Mouse (Mus musculus) limb, embryonic 13.5 days (tissue): ENCODE results near the gene Arcn1. TPM values are rescaled to one million over a fixed set of nuclear protein-coding genes. Genes with fewer than 3 reads are reported as not detected.

Source experiments
- ATAC-seq: fragments of 200-750 bp; cut with Nextera tagmentation; 2 replicates; pipeline ENCODE4 v1.8.0; 2017; ENCODE audit warnings: low read depth, moderate number of reproducible peaks, moderate TSS enrichment; ENCODE audit not compliant: low FRiP score
- H3K27ac ChIP-seq: fragments of 300-500 bp; sonication (generic); 2 replicates; pipeline ENCODE4 v1.5.1; 2015; ENCODE audit warnings: inconsistent platforms, mild to moderate bottlenecking, moderate library complexity
- H3K27me3 ChIP-seq: fragments of 300-500 bp; sonication (generic); 2 replicates; pipeline ENCODE4 v1.6.1; 2015; ENCODE audit warnings: mild to moderate bottlenecking, inconsistent platforms
- H3K36me3 ChIP-seq: fragments of 300-500 bp; sonication (generic); 2 replicates; pipeline ENCODE4 v1.6.1; 2015; ENCODE audit warnings: inconsistent platforms, mild to moderate bottlenecking, moderate library complexity
- H3K4me1 ChIP-seq: fragments of 300-500 bp; sonication (generic); 2 replicates; pipeline ENCODE4 v1.6.1; 2015; ENCODE audit warnings: inconsistent platforms
- H3K4me2 ChIP-seq: fragments of 300-500 bp; sonication (generic); replicated peaks from 2 replicates; pipeline ENCODE4 v1.6.1; 2015; ENCODE audit warnings: inconsistent platforms, mild to moderate bottlenecking, moderate library complexity
- H3K4me3 ChIP-seq: fragments of 300-500 bp; sonication (generic); 2 replicates; pipeline ENCODE4 v1.5.1; 2015; ENCODE audit warnings: moderate library complexity, mild to moderate bottlenecking, inconsistent platforms
- H3K9ac ChIP-seq: fragments of 300-500 bp; sonication (generic); 2 replicates; pipeline ENCODE4 v1.6.1; 2015; ENCODE audit warnings: mild to moderate bottlenecking, inconsistent platforms
- H3K9me3 ChIP-seq: fragments of 300-500 bp; sonication (generic); 2 replicates; pipeline ENCODE4 v1.6.1; 2016; ENCODE audit warnings: inconsistent platforms
- WGBS: fragments of 180-500 bp; shearing (Covaris S2); methylation state at CpG from one replicate; pipeline ENCODE4 v1.1.7; 2015; 5-methylcytosine and 5-hydroxymethylcytosine counted together
- polyA plus RNA-seq: library from polyadenylated mRNA; unstranded; fragments of >200 nt; fragmentation: Nextera tagmentation; extraction: Ambion mirVana; gene quantifications from 2 replicates; pipeline ENCODE4 v1.2.1, GENCODE M21; 2015

The Arcn1 gene
- polyA plus RNA-seq, 1 experiment from 2014 or later: 225 TPM

GRCm38 (mm10) chr9:44737240-44737949 lies 30.2 kb downstream of the Arcn1 start:
- ATAC-seq: peak; percentile 30; the same call in 1 of the 2 replicates
- peaks cover 7% of the 10 kb centered on the region; the same call in 1 of the 2 replicates for H3K27me3 ChIP-seq
- WGBS: 14% methylated on average over 8 of the region's 8 CpGs
- no peak overlapping the region for H3K4me3 ChIP-seq
- peak overlapping the region; percentile 34 for H3K4me2 ChIP-seq
- H3K36me3 ChIP-seq: peaks cover 13% of the 10 kb centered on the region
- H3K9ac ChIP-seq: no peak overlapping the region
- peaks cover 46% of the 10 kb centered on the region for H3K4me1 ChIP-seq
- H3K9me3 ChIP-seq: no peaks in the 10 kb centered on the region
- peak overlapping the region; percentile 90 for H3K27ac ChIP-seq

- WGBS: 61% methylated on average over 2 of the region's 2 CpGs
- Histone ChIP-seq H3K4me3 (no peak overlapping the region), H3K27me3 (peaks cover 7% of the 10 kb centered on the region; the same call in 1 of the 2 replicates), H3K4me2 (no peak overlapping the region), H3K9ac (no peak overlapping the region), H3K36me3 (peaks cover 6% of the 10 kb centered on the region), H3K4me1 (peaks cover 49% of the 10 kb centered on the region), H3K9me3 (no peaks in the 10 kb centered on the region), H3K27ac (peak overlapping the region; percentile 91)
- no peak for ATAC-seq
Observed at GRCm38 (mm10) chr9:44736301-44736700, 31.3 kb downstream of the Arcn1 start.

DNA sequence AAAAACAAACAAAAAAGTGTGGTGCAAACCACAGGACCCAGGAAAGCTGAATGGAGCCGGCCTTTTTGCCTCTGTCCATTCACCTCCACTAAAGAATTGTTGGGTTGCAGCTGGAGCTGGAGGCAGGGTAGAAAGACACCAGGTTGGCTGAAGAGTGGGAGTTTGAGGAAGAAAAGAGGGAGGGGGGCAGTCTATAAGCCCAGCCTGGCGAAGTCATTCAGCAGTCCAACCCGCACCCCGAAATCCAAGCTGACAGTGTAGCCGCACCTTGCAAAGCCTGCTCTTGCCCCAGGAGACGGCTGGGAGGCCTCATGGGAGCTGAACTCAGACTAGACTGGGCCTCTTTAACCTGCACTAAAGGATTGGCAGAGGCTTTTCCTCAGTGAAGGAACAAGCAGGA lies 31.8 kb downstream of the Arcn1 start:
- no peak overlapping the region for H3K9ac ChIP-seq
- H3K4me1 ChIP-seq: peaks cover 49% of the 10 kb centered on the region
- no peaks in the 10 kb centered on the region for H3K9me3 ChIP-seq
- H3K4me2 ChIP-seq: peak overlapping the region; percentile 97; the same call in 1 of the 2 replicates
- H3K27ac ChIP-seq: peak overlapping the region; percentile 91
- peaks cover 7% of the 10 kb centered on the region; the same call in 1 of the 2 replicates for H3K27me3 ChIP-seq
- H3K4me3 ChIP-seq: no peak overlapping the region
- H3K36me3 ChIP-seq: peaks cover 2% of the 10 kb centered on the region; the same call in 1 of the 2 replicates
- no peak for ATAC-seq
- 78% methylated on average over 6 of the region's 6 CpGs for WGBS

- peaks cover 7% of the 10 kb centered on the region; the same call in 1 of the 2 replicates for H3K27me3 ChIP-seq
- peak within 1 kb of the TSS; percentile 74 for H3K4me3 ChIP-seq
- H3K4me2 ChIP-seq: peak within 1 kb of the TSS; percentile 97
- no peaks in the 10 kb centered on the region for H3K36me3 ChIP-seq
- under 1% methylated on average over 47 of the region's 47 CpGs for WGBS
- peak; percentile 75 for ATAC-seq
- H3K27ac ChIP-seq: peak within 1 kb of the TSS; percentile 91
- H3K4me1 ChIP-seq: peaks cover 49% of the 10 kb centered on the region
- H3K9ac ChIP-seq: peak within 1 kb of the TSS; percentile 84
- no peaks in the 10 kb centered on the region for H3K9me3 ChIP-seq
Observed at GRCm38 (mm10) chr9:44734524-44735494, 32.8 kb downstream of the Arcn1 start, which contains the start of gene Phldb1. TSS of gene Phldb1 (minus strand) at chr9:44735198.

DNA sequence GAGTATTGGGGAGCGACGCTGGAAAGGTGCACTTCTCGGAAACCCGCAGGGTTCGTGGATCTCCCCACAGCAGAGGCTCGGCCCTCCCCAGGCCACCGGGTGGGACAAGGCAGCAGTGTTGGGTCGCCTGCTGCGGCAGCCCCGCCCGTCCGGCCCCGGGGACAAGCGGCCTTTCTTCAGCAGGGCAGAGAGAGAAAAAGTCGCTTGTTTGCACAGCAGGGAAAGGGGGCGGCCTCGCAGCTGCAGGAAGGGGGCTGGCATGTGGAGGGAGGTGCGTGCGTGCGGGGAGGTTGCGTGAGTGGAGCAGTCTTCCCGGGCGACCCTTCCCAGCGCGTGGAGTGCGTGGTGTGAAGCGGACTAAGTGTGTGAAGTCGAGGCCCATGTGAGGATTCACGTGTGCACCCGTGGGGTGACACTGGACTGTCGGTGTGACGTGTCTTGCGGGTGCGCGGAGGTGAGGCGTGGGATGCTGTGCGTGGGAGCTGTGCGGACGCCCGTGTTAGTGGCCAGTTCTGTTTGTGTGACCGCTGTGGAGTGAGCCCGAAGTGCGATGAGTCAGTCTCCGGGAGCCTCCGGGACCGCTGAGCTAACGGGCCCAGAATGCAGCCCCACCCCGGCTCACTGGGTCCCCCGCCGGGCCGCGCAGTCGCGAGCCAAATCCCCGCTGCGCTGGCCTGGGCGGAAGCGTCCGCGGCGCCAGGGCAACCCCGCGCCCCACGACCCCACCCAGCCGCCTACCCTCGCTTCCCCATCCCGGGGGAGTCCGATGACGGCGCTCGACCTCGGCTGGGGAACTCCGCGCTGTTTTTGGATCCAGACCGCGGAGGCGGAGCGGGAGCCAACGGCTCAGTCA lies 33.7 kb downstream of the Arcn1 start:
- Histone ChIP-seq H3K9me3 (no peaks in the 10 kb centered on the region), H3K4me3 (peak overlapping the region; percentile 74), H3K36me3 (no peaks in the 10 kb centered on the region), H3K27me3 (peaks cover 7% of the 10 kb centered on the region; the same call in 1 of the 2 replicates), H3K4me2 (peak overlapping the region; percentile 97), H3K9ac (peak overlapping the region; percentile 84), H3K4me1 (peaks cover 49% of the 10 kb centered on the region), H3K27ac (peak overlapping the region; percentile 91)
- under 1% methylated on average over 79 of the region's 79 CpGs for WGBS
- ATAC-seq: peak; percentile 20

DNA sequence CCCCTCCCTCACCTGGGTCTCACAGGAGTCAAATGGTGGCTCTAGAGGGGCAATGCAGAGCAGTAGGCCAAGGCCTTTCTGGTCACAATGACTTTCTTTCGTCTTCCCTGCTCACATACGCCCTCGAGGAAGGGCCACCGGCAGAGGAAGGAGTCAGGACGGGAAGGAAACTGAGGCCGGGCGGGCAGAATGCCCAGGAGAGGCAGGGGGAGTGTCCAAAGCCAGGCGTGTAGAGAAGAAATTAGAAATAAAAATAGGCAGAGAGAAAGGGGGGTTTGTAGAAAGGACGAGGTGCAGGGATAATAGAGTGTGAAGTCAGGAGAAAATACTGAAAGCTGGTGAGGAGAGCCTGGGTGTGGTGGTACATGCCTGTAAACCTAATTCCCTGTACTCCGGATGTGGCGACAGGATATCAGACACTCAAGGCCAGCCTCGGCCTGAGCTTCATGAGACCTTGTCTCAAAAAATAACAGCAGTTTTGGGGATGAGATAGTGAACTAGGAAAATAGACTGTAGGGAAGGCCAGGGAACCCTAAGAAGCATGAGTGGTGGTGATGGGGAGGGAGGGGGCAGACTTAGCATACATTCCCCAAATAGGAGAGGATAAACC lies 34.6 kb downstream of the Arcn1 start:
- peak overlapping the region; percentile 97 for H3K4me2 ChIP-seq
- ATAC-seq: no peak
- H3K9me3 ChIP-seq: no peaks in the 10 kb centered on the region
- H3K9ac ChIP-seq: peak overlapping the region; percentile 84
- peaks cover 47% of the 10 kb centered on the region for H3K4me1 ChIP-seq
- H3K36me3 ChIP-seq: no peaks in the 10 kb centered on the region; the same call in 1 of the 2 replicates
- peaks cover 7% of the 10 kb centered on the region; the same call in 1 of the 2 replicates for H3K27me3 ChIP-seq
- 43% methylated on average over 12 of the region's 12 CpGs for WGBS
- H3K27ac ChIP-seq: peak overlapping the region; percentile 91
- H3K4me3 ChIP-seq: peak overlapping the region; percentile 74

DNA sequence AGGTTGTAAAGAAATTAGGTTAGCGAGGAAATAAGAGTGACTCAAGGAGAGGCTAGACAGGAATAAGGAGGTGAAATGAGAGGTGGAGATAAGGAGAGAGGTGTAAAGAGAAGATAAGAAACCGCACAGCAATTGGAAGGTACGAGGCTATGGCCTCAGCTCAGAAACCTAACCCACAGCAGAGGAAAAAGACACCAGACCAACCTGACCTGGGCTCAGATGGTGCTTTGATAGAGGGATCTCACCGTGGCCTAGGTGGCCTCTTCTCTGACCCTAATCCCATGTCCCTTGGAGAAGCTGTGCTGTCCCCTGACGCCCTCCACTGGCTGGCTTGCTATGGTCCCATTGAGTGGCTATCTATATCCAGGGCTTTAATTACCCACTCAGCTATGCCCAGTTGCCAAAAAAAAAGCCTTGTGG lies 35.5 kb downstream of the Arcn1 start:
- 73% methylated on average over 5 of the region's 5 CpGs for WGBS
- Histone ChIP-seq H3K27ac (peak overlapping the region; percentile 91; the same call in 1 of the 2 replicates), H3K9ac (no peak overlapping the region), H3K36me3 (no peaks in the 10 kb centered on the region; the same call in 1 of the 2 replicates), H3K4me3 (peak overlapping the region; percentile 74), H3K4me2 (peak overlapping the region; percentile 97), H3K9me3 (no peaks in the 10 kb centered on the region), H3K4me1 (peaks cover 40% of the 10 kb centered on the region), H3K27me3 (peaks cover 7% of the 10 kb centered on the region; the same call in 1 of the 2 replicates)
- no peak for ATAC-seq

- Histone ChIP-seq H3K4me1 (peaks cover 21% of the 10 kb centered on the region), H3K27me3 (no peaks in the 10 kb centered on the region), H3K27ac (no peak overlapping the region), H3K9ac (no peak overlapping the region), H3K4me2 (no peak overlapping the region), H3K9me3 (no peaks in the 10 kb centered on the region), H3K4me3 (no peak overlapping the region), H3K36me3 (peaks cover 37% of the 10 kb centered on the region)
- no peak for ATAC-seq
- WGBS: 53% methylated on average over 5 of the region's 5 CpGs
Observed at GRCm38 (mm10) chr9:44727441-44727840, 40.2 kb downstream of the Arcn1 start.

GRCm38 (mm10) chr9:44726431-44727146 lies 41.1 kb downstream of the Arcn1 start:
- peak overlapping the region; percentile 39 for H3K9ac ChIP-seq
- no peak overlapping the region for H3K27ac ChIP-seq
- H3K4me2 ChIP-seq: no peak overlapping the region
- no peak overlapping the region for H3K4me3 ChIP-seq
- WGBS: 52% methylated on average over 10 of the region's 10 CpGs
- H3K36me3 ChIP-seq: peaks cover 37% of the 10 kb centered on the region
- H3K4me1 ChIP-seq: peaks cover 19% of the 10 kb centered on the region
- ATAC-seq: no peak
- no peaks in the 10 kb centered on the region for H3K27me3 ChIP-seq
- no peaks in the 10 kb centered on the region for H3K9me3 ChIP-seq

- no peaks in the 10 kb centered on the region for H3K9me3 ChIP-seq
- 70% methylated on average over 2 of the region's 2 CpGs for WGBS
- H3K4me3 ChIP-seq: no peak overlapping the region
- no peaks in the 10 kb centered on the region for H3K27me3 ChIP-seq
- peak overlapping the region; percentile 33; the same call in 1 of the 2 replicates for H3K27ac ChIP-seq
- H3K9ac ChIP-seq: no peak overlapping the region
- no peak overlapping the region for H3K4me2 ChIP-seq
- H3K36me3 ChIP-seq: peaks cover 37% of the 10 kb centered on the region
- no peak for ATAC-seq
- peaks cover 34% of the 10 kb centered on the region for H3K4me1 ChIP-seq
Observed at GRCm38 (mm10) chr9:44724665-44725064, 43.0 kb downstream of the Arcn1 start.
